Mouse (Mus musculus) MEL (cell line): ENCODE results near the gene Cnbd2. TPM values are rescaled to one million over a fixed set of nuclear protein-coding genes. Genes with fewer than 3 reads are reported as not detected.
A peak's percentile ranks its signal among the peaks of the same experiment; 100 is the strongest.

Experiments used
- DNase-seq: peaks from one replicate; pipeline ENCODE4 v3.0.0; 2011; ENCODE audit warnings: low read depth, low spot score
- H3K27ac ChIP-seq: 2 replicates; pipeline ENCODE4 v1.5.1; 2012; ENCODE audit warnings: low read depth, mild to moderate bottlenecking, control low read depth, low read length, moderate library complexity; ENCODE audit not compliant: control insufficient read depth
- H3K27me3 ChIP-seq, 2 experiments: fragments of 150-350 bp in 1 of 2; sonication (generic) in 1 of 2; 2 replicates each; pipeline ENCODE4 v1.6.1; 2012; ENCODE audit warnings: low read length in 2 of 2, mild to moderate bottlenecking in 2 of 2, improper control_type of control experiment in 1 of 2, moderate library complexity in 1 of 2; ENCODE audit not compliant: insufficient read depth in 2 of 2, control insufficient read depth in 1 of 2
- H3K36me3 ChIP-seq, 2 experiments: 2 replicates each; pipeline ENCODE4 v1.6.1; 2012 to 2014; ENCODE audit warnings: low read length in 2 of 2, improper control_type of control experiment in 1 of 2, inconsistent platforms in 1 of 2, mild to moderate bottlenecking in 1 of 2; ENCODE audit not compliant: insufficient read depth in 2 of 2, control insufficient read depth in 1 of 2
- H3K4me1 ChIP-seq, 2 experiments: fragments of 150-350 bp in 1 of 2; sonication (generic) in 1 of 2; 2 replicates each; pipeline ENCODE4 v1.6.1; 2012; ENCODE audit warnings: low read length in 2 of 2, improper control_type of control experiment in 1 of 2, mild to moderate bottlenecking in 1 of 2; ENCODE audit not compliant: insufficient read depth in 2 of 2, control insufficient read depth in 1 of 2
- H3K4me3 ChIP-seq, 2 experiments: fragments of 150-350 bp in 1 of 2; sonication (generic) in 1 of 2; 2 replicates each; pipeline ENCODE4 v1.5.1; 2012; ENCODE audit warnings: low read depth in 2 of 2, low read length in 2 of 2, mild to moderate bottlenecking in 2 of 2, moderate library complexity in 2 of 2, control low read depth in 1 of 2, improper control_type of control experiment in 1 of 2; ENCODE audit not compliant: control insufficient read depth in 1 of 2, insufficient read depth in 1 of 2
- H3K79me2 ChIP-seq: 2 replicates; pipeline ENCODE4 v1.6.1; 2012; ENCODE audit warnings: mild to moderate bottlenecking, low read length, moderate library complexity; ENCODE audit not compliant: control insufficient read depth, poor library complexity, insufficient read depth
- H3K9ac ChIP-seq: 2 replicates; pipeline ENCODE4 v1.6.1; 2012; ENCODE audit warnings: low read depth, mild to moderate bottlenecking, control low read depth, low read length, moderate library complexity; ENCODE audit not compliant: control insufficient read depth, poor library complexity, severe bottlenecking
- H3K9me3 ChIP-seq: fragments of 150-350 bp; sonication (generic); replicated peaks from 2 replicates; pipeline ENCODE4 v1.6.1; 2012; ENCODE audit warnings: mild to moderate bottlenecking, low read length, improper control_type of control experiment, moderate library complexity; ENCODE audit not compliant: insufficient read depth
- BHLHE40 ChIP-seq: IDR thresholded peaks from 2 replicates; pipeline ENCODE4 v1.6.1; 2012; ENCODE audit warnings: low read depth, mild to moderate bottlenecking, inconsistent platforms, low read length, improper control_type of control experiment, borderline replicate concordance
- CHD1 ChIP-seq: IDR thresholded peaks from 2 replicates; pipeline ENCODE4 v1.6.1; 2012; ENCODE audit warnings: low read depth, mild to moderate bottlenecking, inconsistent platforms, low read length, improper control_type of control experiment
- CTCF ChIP-seq, 3 experiments: IDR thresholded peaks in 2 of 3; conservative IDR thresholded peaks in 1 of 3; 2 replicates each; pipeline ENCODE4 v1.5.1; 2011 to 2012; ENCODE audit warnings: low read length in 3 of 3, low read depth in 2 of 3, mild to moderate bottlenecking in 2 of 3, improper control_type of control experiment in 1 of 3, inconsistent platforms in 1 of 3, mixed read lengths in 1 of 3, moderate library complexity in 1 of 3; ENCODE audit not compliant: control insufficient read depth in 1 of 3, insufficient read depth in 1 of 3, poor library complexity in 1 of 3, severe bottlenecking in 1 of 3
- E2F4 ChIP-seq: IDR thresholded peaks from 2 replicates; pipeline ENCODE4 v1.6.1; 2011; ENCODE audit warnings: low read depth, low read length, improper control_type of control experiment, borderline replicate concordance
- ELF1 ChIP-seq: IDR thresholded peaks from 2 replicates; pipeline ENCODE4 v1.6.1; 2014; ENCODE audit warnings: low read depth, mild to moderate bottlenecking, inconsistent platforms, low read length, improper control_type of control experiment, moderate library complexity
- ETS1 ChIP-seq: IDR thresholded peaks from 2 replicates; pipeline ENCODE4 v1.6.1; 2012; ENCODE audit warnings: low read depth, mild to moderate bottlenecking, inconsistent platforms, low read length, improper control_type of control experiment, moderate library complexity
- GATA1 ChIP-seq: IDR thresholded peaks from 2 replicates; pipeline ENCODE4 v1.6.1; 2011; ENCODE audit warnings: low read depth, low read length, improper control_type of control experiment
- HCFC1 ChIP-seq: IDR thresholded peaks from 2 replicates; pipeline ENCODE4 v1.6.1; 2012; ENCODE audit warnings: low read depth, mild to moderate bottlenecking, inconsistent platforms, low read length, improper control_type of control experiment, moderate library complexity
- JUND ChIP-seq: IDR thresholded peaks from 2 replicates; pipeline ENCODE4 v1.6.1; 2011; ENCODE audit warnings: low read depth, mild to moderate bottlenecking, improper control_type of control experiment, low read length
- KAT2A ChIP-seq: conservative IDR thresholded peaks from 2 replicates; pipeline ENCODE4 v1.6.1; 2012; ENCODE audit warnings: low read depth, low read length, improper control_type of control experiment, inconsistent platforms
- MAFK ChIP-seq: IDR thresholded peaks from 2 replicates; pipeline ENCODE4 v1.6.1; 2011; ENCODE audit warnings: low read depth, mild to moderate bottlenecking, low read length, improper control_type of control experiment, borderline replicate concordance
- MAX ChIP-seq: IDR thresholded peaks from 2 replicates; pipeline ENCODE4 v1.6.1; 2011; ENCODE audit warnings: low read length, improper control_type of control experiment
- MAZ ChIP-seq: IDR thresholded peaks from 2 replicates; pipeline ENCODE4 v1.6.1; 2012; ENCODE audit warnings: low read depth, mild to moderate bottlenecking, inconsistent platforms, low read length, improper control_type of control experiment
- MEF2A ChIP-seq: IDR thresholded peaks from 2 replicates; pipeline ENCODE4 v1.6.1; 2014; ENCODE audit warnings: low read depth, mild to moderate bottlenecking, inconsistent platforms, low read length, improper control_type of control experiment; ENCODE audit not compliant: poor library complexity, insufficient replicate concordance, severe bottlenecking; ENCODE audit errors: extremely low read depth
- MXI1 ChIP-seq: IDR thresholded peaks from 2 replicates; pipeline ENCODE4 v1.6.1; 2011; ENCODE audit warnings: mild to moderate bottlenecking, low read depth, low read length, improper control_type of control experiment
- MYB ChIP-seq: IDR thresholded peaks from 2 replicates; pipeline ENCODE4 v1.6.1; 2011; ENCODE audit warnings: mild to moderate bottlenecking, low read depth, low read length, improper control_type of control experiment
- MYC ChIP-seq: IDR thresholded peaks from 2 replicates; pipeline ENCODE4 v1.6.1; 2011; ENCODE audit warnings: low read depth, mild to moderate bottlenecking, low read length, improper control_type of control experiment, moderate library complexity
- NELFE ChIP-seq: IDR thresholded peaks from 2 replicates; pipeline ENCODE4 v1.6.1; 2011; ENCODE audit warnings: low read depth, low read length, improper control_type of control experiment
- NRF1 ChIP-seq: IDR thresholded peaks from 2 replicates; pipeline ENCODE4 v1.6.1; 2014; ENCODE audit warnings: low read depth, mild to moderate bottlenecking, inconsistent platforms, low read length, improper control_type of control experiment, moderate library complexity; ENCODE audit not compliant: poor library complexity, insufficient read depth, severe bottlenecking
- POLR2A ChIP-seq, 2 experiments: IDR thresholded peaks; 2 replicates each; pipeline ENCODE4 v1.6.1; 2011 to 2012; ENCODE audit warnings: low read length in 2 of 2, mild to moderate bottlenecking in 2 of 2, control low read depth in 1 of 2, improper control_type of control experiment in 1 of 2, low read depth in 1 of 2, moderate library complexity in 1 of 2; ENCODE audit not compliant: control insufficient read depth in 1 of 2, insufficient read depth in 1 of 2, poor library complexity in 1 of 2
- POLR2AphosphoS2 ChIP-seq: IDR thresholded peaks from 2 replicates; pipeline ENCODE4 v1.6.1; 2011; ENCODE audit warnings: low read length, improper control_type of control experiment
- POLR2AphosphoS5 ChIP-seq: IDR thresholded peaks from 2 replicates; pipeline ENCODE4 v1.6.1; 2012; ENCODE audit warnings: low read depth, borderline replicate concordance, mild to moderate bottlenecking, inconsistent platforms, low read length, moderate library complexity, mixed read lengths
- RAD21 ChIP-seq: IDR thresholded peaks from 2 replicates; pipeline ENCODE4 v1.6.1; 2011; ENCODE audit warnings: mild to moderate bottlenecking, low read depth, low read length, improper control_type of control experiment
- RCOR1 ChIP-seq: IDR thresholded peaks from 2 replicates; pipeline ENCODE4 v1.6.1; 2012; ENCODE audit warnings: low read depth, mild to moderate bottlenecking, inconsistent platforms, low read length, improper control_type of control experiment
- SIN3A ChIP-seq: IDR thresholded peaks from 2 replicates; pipeline ENCODE4 v1.6.1; 2012; ENCODE audit warnings: low read length, improper control_type of control experiment, inconsistent platforms
- SMC3 ChIP-seq: IDR thresholded peaks from 2 replicates; pipeline ENCODE4 v1.6.1; 2011; ENCODE audit warnings: low read depth, low read length, improper control_type of control experiment
- TAL1 ChIP-seq: IDR thresholded peaks from 2 replicates; pipeline ENCODE4 v1.6.1; 2012; ENCODE audit warnings: mild to moderate bottlenecking, inconsistent platforms, low read length, moderate library complexity, mixed read lengths
- TBP ChIP-seq: IDR thresholded peaks from 2 replicates; pipeline ENCODE4 v1.8.0; 2011; ENCODE audit warnings: low read depth, low read length, improper control_type of control experiment
- TCF12 ChIP-seq: IDR thresholded peaks from 2 replicates; pipeline ENCODE4 v1.6.1; 2014; ENCODE audit warnings: low read depth, mild to moderate bottlenecking, inconsistent platforms, low read length, improper control_type of control experiment, moderate library complexity
- UBTF ChIP-seq: IDR thresholded peaks from 2 replicates; pipeline ENCODE4 v1.6.1; 2012; ENCODE audit warnings: low read depth, mild to moderate bottlenecking, inconsistent platforms, low read length, improper control_type of control experiment, moderate library complexity, borderline replicate concordance; ENCODE audit not compliant: insufficient read depth
- USF1 ChIP-seq: IDR thresholded peaks from 2 replicates; pipeline ENCODE4 v1.6.1; 2014; ENCODE audit warnings: low read depth, mild to moderate bottlenecking, inconsistent platforms, low read length, improper control_type of control experiment, moderate library complexity
- USF2 ChIP-seq, 2 experiments: IDR thresholded peaks; 2 replicates each; pipeline ENCODE4 v1.6.1; 2011 to 2012; ENCODE audit warnings: improper control_type of control experiment in 2 of 2, low read length in 2 of 2, borderline replicate concordance in 1 of 2, inconsistent platforms in 1 of 2, low read depth in 1 of 2, mild to moderate bottlenecking in 1 of 2; ENCODE audit not compliant: insufficient read depth in 1 of 2
- ZC3H11A ChIP-seq: IDR thresholded peaks from 2 replicates; pipeline ENCODE4 v1.6.1; 2012; ENCODE audit warnings: low read depth, mild to moderate bottlenecking, inconsistent platforms, low read length, improper control_type of control experiment
- ZKSCAN1 ChIP-seq: IDR thresholded peaks from 2 replicates; pipeline ENCODE4 v1.6.1; 2012; ENCODE audit warnings: low read depth, mild to moderate bottlenecking, inconsistent platforms, low read length, improper control_type of control experiment, moderate library complexity
- ZNF384 ChIP-seq: IDR thresholded peaks from 2 replicates; pipeline ENCODE4 v1.6.1; 2012; ENCODE audit warnings: low read depth, mild to moderate bottlenecking, inconsistent platforms, low read length, improper control_type of control experiment
- polyA plus RNA-seq, 2 experiments: library from polyadenylated mRNA; stranded (reverse) in 1 of 2; unstranded in 1 of 2; fragments of >175 nt in 1 of 2; fragments of >200 nt in 1 of 2; gene quantifications; 2 replicates each; pipeline versions ENCODE4 v1.2.1 to v1.2.4; 2012; ENCODE audit warnings: low replicate concordance in 2 of 2, low read depth in 1 of 2; ENCODE audit not compliant: insufficient read length in 2 of 2, insufficient read depth in 1 of 2, missing spikeins in 1 of 2
- total RNA-seq: library from RNA; depleted of rRNA; stranded (reverse); fragments of 300-350 nt; gene quantifications from 2 replicates; pipeline ENCODE4 v1.2.3, GENCODE M21; 2012; rRNA removed

The Cnbd2 gene
- total RNA-seq, result 1.2 and 1.8 TPM in 2 replicates
- 1 to 10 TPM in 1 of 2 experiments, not detected in 1; 4.8 TPM for polyA plus RNA-seq

DNA sequence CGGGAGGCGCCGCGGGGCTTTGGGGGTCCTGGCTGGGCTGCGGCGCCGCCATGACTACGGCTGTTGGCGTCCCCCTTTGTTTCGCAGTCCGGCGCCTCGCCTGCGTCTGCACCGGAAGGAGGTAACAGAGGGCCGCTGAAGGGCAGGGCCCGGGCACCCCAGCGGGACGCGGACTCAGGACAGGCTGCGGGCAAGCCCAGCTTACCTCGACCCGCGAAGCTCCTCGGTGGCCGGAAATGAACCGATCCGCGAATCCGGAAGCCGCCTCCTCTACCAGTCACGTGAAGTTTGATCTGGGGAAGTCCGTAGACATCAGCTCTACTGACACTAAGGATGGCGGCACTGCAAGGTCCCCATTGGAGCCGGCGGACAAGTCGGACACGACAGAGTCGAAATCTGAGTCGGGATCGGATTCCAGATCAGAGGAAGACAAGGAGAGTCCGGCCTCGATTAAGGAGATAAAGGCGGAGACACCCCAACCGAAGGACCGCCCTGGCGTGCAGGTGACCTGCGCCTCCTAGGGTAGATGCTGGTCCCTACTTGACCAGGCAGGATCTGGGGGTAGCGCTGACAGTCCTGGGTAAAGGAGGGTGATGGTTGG, at the start of gene Cnbd2, which contains the start of gene Scand1:
TSS of gene Cnbd2 (plus strand) at position 3 of the 601 bp plus-strand sequence.
TSS of gene Scand1 (minus strand) at position 408 of the 601 bp plus-strand sequence.
- H3K36me3 ChIP-seq, result peaks cover 0 to 6% of the 10 kb centered on the region in 2 experiments; a peak in 2 of 4 replicates
- peak within 1 kb of the TSS; percentile 90 for H3K9ac ChIP-seq
- H3K27ac ChIP-seq, result peak within 1 kb of the TSS; percentile 76
- peaks cover 0 to 3% of the 10 kb centered on the region in 2 experiments; a peak in 3 of 4 replicates for H3K4me1 ChIP-seq
- no peaks in the 10 kb centered on the region for H3K9me3 ChIP-seq
- peaks cover 13% of the 10 kb centered on the region for H3K79me2 ChIP-seq
- peak; percentile 92 for DNase-seq
- no peaks in the 10 kb centered on the region for H3K27me3 ChIP-seq
- peak within 1 kb of the TSS; percentile 70 to 96 for H3K4me3 ChIP-seq
- TF ChIP-seq POLR2AphosphoS2 (no peak; the same call in none of the 2 replicates), RCOR1 (peak; percentile 27; the same call in 1 of the 2 replicates), CTCF (IDR thresholded peaks at IDR 0.05 in 2 of 3, conservative IDR thresholded peaks at IDR 0.05 in 1 of 3; ENCODE audit: control insufficient read depth in 1 of 3, insufficient read depth in 1 of 3, low read depth in 2 of 3, low read length in 3 of 3, poor library complexity in 1 of 3, severe bottlenecking in 1 of 3) (peak in 2 of 3 experiments; percentile 1 to 4; a peak in 1 of 6 replicates), BHLHE40 (peak; percentile 96), ETS1 (peak; percentile 55; the same call in 1 of the 2 replicates), NELFE (peak; percentile 89), RAD21 (no peak), MEF2A (0 out of 2 replicates have a peak, but pooled peaks have one; percentile 52), UBTF (no peak), SIN3A (peak; percentile 88), USF1 (peak; percentile 97), TBP (peak; percentile 60; the same call in 1 of the 2 replicates), MYC (peak; percentile 73; the same call in 1 of the 2 replicates), KAT2A (peak; percentile 48; the same call in 1 of the 2 replicates), TAL1 (no peak), CHD1 (no peak), ZNF384 (no peak), ZKSCAN1 (no peak), MAX (peak; percentile 89), MAZ (no peak), POLR2AphosphoS5 (no peak), USF2 (IDR thresholded peaks at IDR 0.05; ENCODE audit: borderline replicate concordance in 1 of 2, insufficient read depth in 1 of 2, low read depth in 1 of 2, low read length in 2 of 2) (peak in 1 of 2 experiments; percentile 85; a peak in 2 of 4 replicates), JUND (no peak), SMC3 (peak; percentile 17; the same call in 1 of the 2 replicates), ELF1 (peak; percentile 91), HCFC1 (peak; percentile 83), GATA1 (no peak), E2F4 (no peak), NRF1 (0 out of 2 replicates have a peak, but pooled peaks have one; percentile 23), TCF12 (peak; percentile 58), MAFK (no peak), MYB (no peak), POLR2A (IDR thresholded peaks at IDR 0.05; ENCODE audit: control insufficient read depth in 1 of 2, insufficient read depth in 1 of 2, low read depth in 1 of 2, low read length in 2 of 2, poor library complexity in 1 of 2) (peak; percentile 83 to 91; a peak in 3 of 4 replicates), ZC3H11A (no peak), MXI1 (peak; percentile 79)
